Mouse (Mus musculus) lung, embryonic 15.5 days (tissue): ENCODE data around the gene Gm49337. TPM values are rescaled to one million over a fixed set of nuclear protein-coding genes. Genes with fewer than 3 reads are reported as not detected.

Source experiments
- ATAC-seq: fragments of 200-750 bp; cut with Nextera tagmentation; 2 replicates; pipeline ENCODE4 v1.8.0; 2017; ENCODE audit warnings: moderate number of reproducible peaks, borderline replicate concordance; ENCODE audit not compliant: low FRiP score, low TSS enrichment; ENCODE audit errors: extremely low read depth
- H3K27ac ChIP-seq: fragments of 300-500 bp; sonication (generic); 2 replicates; pipeline ENCODE4 v1.5.1; 2015; ENCODE audit warnings: moderate library complexity, mild to moderate bottlenecking, inconsistent platforms
- H3K27me3 ChIP-seq: fragments of 300-500 bp; sonication (generic); 2 replicates; pipeline ENCODE4 v1.6.1; 2015; ENCODE audit warnings: inconsistent platforms
- H3K36me3 ChIP-seq: fragments of 300-500 bp; sonication (generic); 2 replicates; pipeline ENCODE4 v1.6.1; 2015; ENCODE audit warnings: inconsistent platforms
- H3K4me1 ChIP-seq: fragments of 300-500 bp; sonication (generic); 2 replicates; pipeline ENCODE4 v1.6.1; 2015; ENCODE audit warnings: inconsistent platforms
- H3K4me2 ChIP-seq: fragments of 300-500 bp; sonication (generic); 2 replicates; pipeline ENCODE4 v1.6.1; 2015; ENCODE audit warnings: inconsistent platforms, mild to moderate bottlenecking, moderate library complexity
- H3K4me3 ChIP-seq: fragments of 300-500 bp; sonication (generic); 2 replicates; pipeline ENCODE4 v1.5.1; 2015; ENCODE audit warnings: mild to moderate bottlenecking, inconsistent platforms
- H3K9ac ChIP-seq: fragments of 300-500 bp; sonication (generic); 2 replicates; pipeline ENCODE4 v1.6.1; 2015; ENCODE audit warnings: inconsistent platforms
- H3K9me3 ChIP-seq: fragments of 300-500 bp; sonication (generic); 2 replicates; pipeline ENCODE4 v1.6.1; 2016; ENCODE audit warnings: inconsistent platforms
- WGBS: fragments of 180-500 bp; shearing (Covaris S2); methylation state at CpG from one replicate; pipeline ENCODE4 v1.1.7; 2015; 5-methylcytosine and 5-hydroxymethylcytosine counted together
- polyA plus RNA-seq: library from polyadenylated mRNA; unstranded; fragments of >200 nt; fragmentation: Nextera tagmentation; extraction: Ambion mirVana; gene quantifications from 2 replicates; pipeline ENCODE4 v1.2.1, GENCODE M21; 2015

Gene Gm49337
- polyA plus RNA-seq, 1 experiment from 2014 or later, result not detected

DNA sequence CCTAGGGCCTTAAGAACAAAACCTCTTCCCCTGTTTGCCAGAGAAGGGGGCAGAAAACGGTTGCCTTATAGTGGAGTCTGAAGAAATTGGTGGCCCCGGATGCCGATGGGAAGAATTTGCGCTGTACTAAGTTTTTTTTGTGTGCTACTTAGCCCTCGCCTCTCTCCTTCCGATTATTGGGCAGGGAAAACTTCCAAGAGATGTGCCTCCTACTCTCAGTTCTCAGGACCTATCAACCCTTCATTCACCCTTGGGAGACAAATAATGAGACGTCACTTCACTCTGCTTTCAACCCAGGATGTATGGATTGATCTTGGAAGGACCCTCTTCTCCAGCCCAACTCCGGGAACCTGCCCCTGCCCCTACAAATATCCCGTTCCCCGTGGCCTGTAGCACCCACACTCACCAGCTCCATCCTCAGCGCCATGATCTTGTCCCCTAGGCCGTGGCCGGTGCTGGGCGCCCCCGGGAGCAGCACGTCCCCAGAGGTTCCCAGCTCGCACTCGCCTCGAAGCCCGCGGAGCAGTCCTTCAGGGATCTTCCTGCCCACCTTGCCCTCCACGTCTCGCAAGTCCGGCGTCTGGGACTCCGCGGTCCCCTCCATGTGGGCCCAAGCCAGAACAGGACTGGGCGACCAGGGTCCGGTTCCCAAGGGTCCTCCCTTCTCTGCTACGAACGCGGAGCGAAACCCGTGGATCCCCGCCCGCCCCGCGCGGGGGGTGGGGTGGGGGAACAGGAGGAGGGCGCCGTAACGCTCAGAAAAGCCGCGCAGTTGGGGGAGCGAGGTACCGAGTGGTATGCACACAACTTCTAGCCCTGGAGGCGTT is 29.1 kb upstream of the Gm49337 start:
- no peaks in the 10 kb centered on the region for H3K9me3 ChIP-seq
- no peaks in the 10 kb centered on the region for H3K27me3 ChIP-seq
- no peaks in the 10 kb centered on the region for H3K36me3 ChIP-seq
- peak overlapping the region; percentile 63 for H3K4me3 ChIP-seq
- ATAC-seq, result peak; percentile 85
- H3K27ac ChIP-seq, result no peak overlapping the region
- 1% methylated on average over 47 of the region's 47 CpGs for WGBS
- peak overlapping the region; percentile 56 for H3K9ac ChIP-seq
- H3K4me2 ChIP-seq, result peak overlapping the region; percentile 94
- H3K4me1 ChIP-seq, result peaks cover 15% of the 10 kb centered on the region

- Histone ChIP-seq H3K4me3 (peak overlapping the region; percentile 76), H3K36me3 (peaks cover 29% of the 10 kb centered on the region), H3K27ac (peak overlapping the region; percentile 90), H3K27me3 (no peaks in the 10 kb centered on the region), H3K4me2 (peak overlapping the region; percentile 67), H3K9ac (peak overlapping the region; percentile 94), H3K4me1 (peaks cover 14% of the 10 kb centered on the region), H3K9me3 (no peaks in the 10 kb centered on the region)
- no peak for ATAC-seq
- 23% methylated on average over 6 of the region's 6 CpGs for WGBS
Measured at GRCm38 (mm10) chr4:116149812-116150155, 23.4 kb upstream of the Gm49337 start.

GRCm38 (mm10) chr4:116150156-116150861 is 22.9 kb upstream of the Gm49337 start:
- peak overlapping the region; percentile 76 for H3K4me3 ChIP-seq
- peak overlapping the region; percentile 90 for H3K27ac ChIP-seq
- H3K4me1 ChIP-seq, result peaks cover 13% of the 10 kb centered on the region
- H3K27me3 ChIP-seq, result no peaks in the 10 kb centered on the region
- no peaks in the 10 kb centered on the region for H3K9me3 ChIP-seq
- peak overlapping the region; percentile 67 for H3K4me2 ChIP-seq
- peak overlapping the region; percentile 94 for H3K9ac ChIP-seq
- WGBS, result under 1% methylated on average over 69 of the region's 73 CpGs
- peak; percentile 92 for ATAC-seq
- peaks cover 34% of the 10 kb centered on the region for H3K36me3 ChIP-seq

DNA sequence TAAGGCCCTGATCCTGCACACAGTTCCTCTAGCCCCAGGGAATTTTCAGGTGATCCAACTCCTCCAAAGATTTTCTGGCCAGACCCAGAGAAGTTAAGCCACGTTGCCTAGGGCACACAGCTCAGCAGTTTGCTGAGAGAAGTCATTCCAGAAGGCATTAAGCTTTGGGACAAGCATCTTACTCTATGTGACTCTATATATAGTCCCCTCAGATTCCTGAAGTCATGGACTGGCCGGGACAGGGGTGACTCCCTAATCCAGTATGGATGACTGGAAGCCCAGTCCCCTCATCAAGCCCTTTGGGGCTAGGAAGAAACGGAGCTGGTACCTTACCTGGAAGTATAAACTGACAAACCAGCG is 22.3 kb upstream of the Gm49337 start:
- H3K4me2 ChIP-seq, result peak overlapping the region; percentile 67
- no peak for ATAC-seq
- no peaks in the 10 kb centered on the region for H3K9me3 ChIP-seq
- 12% methylated on average over 4 of the region's 4 CpGs for WGBS
- no peaks in the 10 kb centered on the region for H3K27me3 ChIP-seq
- H3K9ac ChIP-seq, result peak overlapping the region; percentile 94
- peaks cover 13% of the 10 kb centered on the region for H3K4me1 ChIP-seq
- peak overlapping the region; percentile 76 for H3K4me3 ChIP-seq
- peaks cover 39% of the 10 kb centered on the region for H3K36me3 ChIP-seq
- H3K27ac ChIP-seq, result peak overlapping the region; percentile 90

DNA sequence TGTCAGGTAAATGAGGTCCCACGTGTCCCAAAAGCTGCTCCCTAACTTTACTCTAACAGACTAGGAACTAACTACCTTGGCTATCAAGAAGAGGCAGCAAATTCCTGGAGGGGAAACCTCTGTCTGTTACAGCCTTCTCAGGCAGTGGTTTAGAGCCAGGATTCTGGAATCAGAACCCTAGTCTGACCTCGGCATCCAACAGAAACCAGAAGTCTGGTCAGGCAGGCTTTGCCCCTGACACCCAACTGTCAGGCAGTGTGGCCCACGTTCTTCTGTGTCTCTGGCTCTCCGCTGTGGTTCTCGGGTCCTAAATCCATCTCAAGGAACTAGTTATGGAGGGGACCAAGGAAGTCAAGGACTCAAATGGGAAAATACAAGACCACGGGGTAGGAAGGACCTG is 21.9 kb upstream of the Gm49337 start, which contains the start of gene Lurap1:
Gene Lurap1 (minus strand): TSS at position 101 of the 400 bp plus-strand sequence.
- Histone ChIP-seq H3K27me3 (no peaks in the 10 kb centered on the region), H3K27ac (peak within 1 kb of the TSS; percentile 90), H3K36me3 (peaks cover 43% of the 10 kb centered on the region), H3K4me2 (peak within 1 kb of the TSS; percentile 67), H3K9ac (peak within 1 kb of the TSS; percentile 94), H3K4me1 (peaks cover 13% of the 10 kb centered on the region), H3K4me3 (peak within 1 kb of the TSS; percentile 76), H3K9me3 (no peaks in the 10 kb centered on the region)
- no peak for ATAC-seq
- 68% methylated on average over 6 of the region's 6 CpGs for WGBS

DNA sequence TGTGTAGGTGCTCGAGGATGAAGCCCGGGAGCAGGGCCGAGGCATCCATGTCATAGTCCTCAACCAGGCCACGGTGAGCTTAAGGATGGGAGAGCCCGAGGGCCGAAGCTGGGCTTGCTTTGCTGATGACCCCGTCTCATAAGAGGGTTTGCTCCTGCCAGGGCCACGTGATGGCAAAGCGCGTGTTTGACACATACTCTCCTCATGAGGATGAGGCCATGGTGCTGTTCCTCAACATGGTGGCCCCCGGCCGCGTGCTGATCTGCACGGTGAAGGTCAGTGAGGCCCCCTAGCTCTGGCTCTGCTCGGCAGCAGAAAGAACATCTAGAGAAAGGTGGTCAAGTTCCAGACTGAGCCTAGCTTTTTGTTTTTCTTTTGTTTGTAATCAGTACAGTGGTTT is 20.5 kb upstream of the Gm49337 start:
- Histone ChIP-seq H3K9ac (no peak overlapping the region), H3K36me3 (peaks cover 58% of the 10 kb centered on the region), H3K27ac (no peak overlapping the region), H3K27me3 (no peaks in the 10 kb centered on the region), H3K4me3 (no peak overlapping the region), H3K4me1 (peaks cover 13% of the 10 kb centered on the region), H3K4me2 (no peak overlapping the region), H3K9me3 (no peaks in the 10 kb centered on the region)
- 91% methylated on average over 15 of the region's 15 CpGs for WGBS
- ATAC-seq, result no peak

DNA sequence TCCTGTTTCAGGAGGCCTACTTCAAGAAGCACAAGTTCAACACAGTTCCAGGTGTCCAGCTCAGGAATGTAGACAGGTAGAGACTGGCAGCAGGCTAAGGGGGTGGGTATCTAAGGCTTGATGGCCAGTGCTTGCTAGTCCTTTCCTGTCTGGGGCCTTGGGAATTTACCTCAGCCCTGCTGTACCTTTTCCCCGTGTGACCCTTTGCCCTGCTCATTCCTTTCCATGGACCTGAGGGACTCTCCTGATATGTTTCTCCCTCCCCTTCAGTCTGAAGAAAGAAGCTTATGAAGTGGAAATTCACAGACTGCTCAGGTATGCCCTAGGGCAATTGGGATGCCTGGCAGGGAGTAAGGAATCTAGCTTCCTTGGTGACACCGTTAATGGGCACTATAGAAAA is 15.3 kb upstream of the Gm49337 start:
- Histone ChIP-seq H3K27me3 (no peaks in the 10 kb centered on the region), H3K9ac (no peak overlapping the region), H3K9me3 (no peaks in the 10 kb centered on the region), H3K4me1 (peaks cover 10% of the 10 kb centered on the region; the same call in 1 of the 2 replicates), H3K27ac (no peak overlapping the region), H3K4me2 (no peak overlapping the region), H3K4me3 (no peak overlapping the region), H3K36me3 (peaks cover 66% of the 10 kb centered on the region)
- 83% methylated on average over 2 of the region's 2 CpGs for WGBS
- ATAC-seq, result no peak

- Histone ChIP-seq H3K27me3 (no peaks in the 10 kb centered on the region), H3K4me2 (no peak overlapping the region), H3K36me3 (peaks cover 47% of the 10 kb centered on the region), H3K27ac (no peak overlapping the region), H3K9ac (no peak overlapping the region), H3K9me3 (no peaks in the 10 kb centered on the region), H3K4me1 (peaks cover 13% of the 10 kb centered on the region), H3K4me3 (no peak overlapping the region)
- ATAC-seq, result no peak
- WGBS, result 65% methylated on average over 3 of the region's 3 CpGs
Measured at GRCm38 (mm10) chr4:116159912-116160311, 13.3 kb upstream of the Gm49337 start.

GRCm38 (mm10) chr4:116160769-116161168 is 12.4 kb upstream of the Gm49337 start:
- Histone ChIP-seq H3K27ac (no peak overlapping the region), H3K4me3 (no peak overlapping the region), H3K4me1 (peaks cover 22% of the 10 kb centered on the region), H3K9ac (no peak overlapping the region), H3K9me3 (no peaks in the 10 kb centered on the region), H3K27me3 (no peaks in the 10 kb centered on the region), H3K36me3 (peaks cover 39% of the 10 kb centered on the region), H3K4me2 (no peak overlapping the region)
- 68% methylated on average over 3 of the region's 3 CpGs for WGBS
- ATAC-seq, result no peak

- no peak for ATAC-seq
- WGBS, result 65% methylated on average over 4 of the region's 4 CpGs
- Histone ChIP-seq H3K27me3 (no peaks in the 10 kb centered on the region), H3K9me3 (no peaks in the 10 kb centered on the region), H3K27ac (peak overlapping the region; percentile 57), H3K36me3 (peaks cover 25% of the 10 kb centered on the region), H3K4me3 (no peak overlapping the region), H3K9ac (no peak overlapping the region), H3K4me1 (peaks cover 33% of the 10 kb centered on the region), H3K4me2 (no peak overlapping the region)
Measured at GRCm38 (mm10) chr4:116162142-116162541, 11.0 kb upstream of the Gm49337 start.

DNA sequence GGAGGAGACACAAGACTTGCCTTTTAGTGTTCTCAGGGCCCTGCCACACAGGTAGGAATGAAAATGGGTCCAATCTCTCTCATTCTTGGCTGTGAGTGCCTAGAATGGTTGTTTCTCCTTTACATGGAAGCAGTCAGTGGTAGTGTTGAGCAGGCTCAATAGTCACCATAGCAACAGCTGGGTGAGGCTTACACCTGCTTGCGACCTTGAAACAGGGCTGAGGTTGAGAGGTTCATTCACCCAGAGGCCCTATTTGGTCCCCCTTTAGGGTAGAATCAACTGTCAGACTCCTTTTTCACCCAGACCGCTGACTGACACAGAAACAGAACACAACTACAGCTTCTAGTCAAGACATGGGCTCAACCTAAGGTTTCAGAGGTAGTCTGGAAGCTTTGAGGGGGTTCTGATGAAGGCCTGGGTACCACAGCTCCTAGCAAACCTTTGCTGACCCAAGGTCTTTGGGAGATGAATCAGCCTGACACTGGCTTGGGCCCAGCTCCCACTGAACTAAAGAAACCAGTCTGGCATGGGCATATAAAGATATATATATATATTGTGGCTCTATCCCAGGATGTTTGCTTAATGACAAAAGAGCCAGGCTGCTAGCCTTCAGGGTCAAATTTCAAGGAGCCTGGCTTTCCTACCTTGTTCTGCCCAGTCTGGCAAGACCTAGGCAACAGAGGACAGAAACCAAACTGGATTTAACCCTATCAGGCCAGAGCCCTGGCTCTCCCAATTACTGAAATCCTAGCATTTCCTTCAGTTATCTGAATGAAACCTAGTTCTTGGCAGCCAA is 8.2 kb upstream of the Gm49337 start:
- Histone ChIP-seq H3K27ac (peak overlapping the region; percentile 79), H3K4me1 (peaks cover 35% of the 10 kb centered on the region), H3K27me3 (no peaks in the 10 kb centered on the region), H3K9me3 (no peaks in the 10 kb centered on the region), H3K4me2 (no peak overlapping the region), H3K4me3 (no peak overlapping the region), H3K9ac (no peak overlapping the region), H3K36me3 (no peaks in the 10 kb centered on the region)
- 59% methylated on average over 2 of the region's 2 CpGs for WGBS
- no peak for ATAC-seq
